Mouse (Mus musculus) WW6 (cell line): ENCODE data around the gene Ppp1r10.
"Not testable (repeated sequence)": the region's sequence is repeated elsewhere in the genome, so short reads cannot be mapped to it uniquely, and the experiment has no call there.

ENCODE experiments used
- DNase-seq: peaks from one replicate; pipeline ENCODE4 v3.0.0-alpha.2; 2013; ENCODE audit warnings: low read depth, low spot score

The Ppp1r10 gene

GRCm38 (mm10) chr17:35930627-35931026, 14.4 kb downstream of the Ppp1r10 start:
- no peak for DNase-seq

GRCm38 (mm10) chr17:35932608-35933007, 16.4 kb downstream of the Ppp1r10 start:
- no peak for DNase-seq

GRCm38 (mm10) chr17:35935763-35936162, 19.5 kb downstream of the Ppp1r10 start:
- DNase-seq, result not testable (repeated sequence)

- DNase-seq, result no peak
These were observed 21.6 kb downstream of the Ppp1r10 start for GRCm38 (mm10) chr17:35937700-35938348.

- no peak for DNase-seq
These were observed 22.9 kb downstream of the Ppp1r10 start for GRCm38 (mm10) chr17:35939108-35939507.

GRCm38 (mm10) chr17:35939941-35940340, 23.7 kb downstream of the Ppp1r10 start:
- no peak for DNase-seq

GRCm38 (mm10) chr17:35950946-35951345, 34.7 kb downstream of the Ppp1r10 start:
- not testable (repeated sequence) for DNase-seq

- not testable (repeated sequence) for DNase-seq
These were observed 36.3 kb downstream of the Ppp1r10 start for GRCm38 (mm10) chr17:35952559-35952958.

- DNase-seq, result no peak
These were observed 38.4 kb downstream of the Ppp1r10 start for GRCm38 (mm10) chr17:35954665-35955064.

- no peak for DNase-seq
These were observed 42.4 kb downstream of the Ppp1r10 start for GRCm38 (mm10) chr17:35958533-35959223.

- no peak for DNase-seq
These were observed 47.0 kb downstream of the Ppp1r10 start for GRCm38 (mm10) chr17:35963279-35963678.

GRCm38 (mm10) chr17:35967621-35968020, 51.4 kb downstream of the Ppp1r10 start:
- DNase-seq, result no peak

GRCm38 (mm10) chr17:35969418-35970389, 53.5 kb downstream of the Ppp1r10 start, which contains the start of gene Abcf1:
Gene Abcf1 (minus strand): TSS chr17:35969761.
- DNase-seq, result peak; percentile 90

- no peak for DNase-seq
These were observed 55.9 kb downstream of the Ppp1r10 start for GRCm38 (mm10) chr17:35972131-35972530.

- DNase-seq, result no peak
These were observed 62.7 kb downstream of the Ppp1r10 start for GRCm38 (mm10) chr17:35978811-35979400.

- peak; percentile 79 for DNase-seq
These were observed 63.4 kb downstream of the Ppp1r10 start, which contains the start of the genes Gnl1 and Prr3 for GRCm38 (mm10) chr17:35979401-35980362. Gene Gnl1 (plus strand): TSS chr17:35979851. Gene Prr3 (minus strand): TSS chr17:35980236.

GRCm38 (mm10) chr17:35980363-35980754, 64.1 kb downstream of the Ppp1r10 start:
- no peak for DNase-seq

- no peak for DNase-seq
These were observed 65.5 kb downstream of the Ppp1r10 start for GRCm38 (mm10) chr17:35981776-35982175.
